Mouse (Mus musculus): ENCODE data around the gene Rpl35a. TPM values are rescaled to one million over a fixed set of nuclear protein-coding genes. Genes with fewer than 3 reads are reported as not detected.

The Rpl35a gene
- polyA plus RNA-seq, 1 experiment from 2014 or later = 1,206 TPM

- DNase-seq (ENCODE audit: low spot score) (no peak), ATAC-seq (replicated peaks; ENCODE audit: low FRiP score, low TSS enrichment, low read depth) (no peak)
- H3K36me3 ChIP-seq (ENCODE audit: control insufficient read depth, insufficient read depth, low read length) = peaks cover 5% of the 10 kb centered on the region; the same call in 1 of the 2 replicates
- H3K4me1 ChIP-seq (replicated peaks; ENCODE audit: control insufficient read depth, insufficient read depth, low read length) = no peaks in the 10 kb centered on the region
- H3K27ac ChIP-seq (ENCODE audit: low read depth) = no peak overlapping the region
- H3K9me3 ChIP-seq (ENCODE audit: control insufficient read depth, low read length) = no peaks in the 10 kb centered on the region
- no peak overlapping the region for H3K4me2 ChIP-seq (ENCODE audit: low read length)
- H3K4me3 ChIP-seq (ENCODE audit: low read depth, low read length) = no peak overlapping the region
- no peaks in the 10 kb centered on the region for H3K27me3 ChIP-seq (replicated peaks; ENCODE audit: control insufficient read depth, insufficient read depth, low read length)
- no peak overlapping the region for H3K9ac ChIP-seq (ENCODE audit: low read length)
These were observed 14.7 kb downstream of the Rpl35a start for GRCm38 (mm10) chr16:33070928-33071327.

- Histone ChIP-seq H3K27me3 (replicated peaks; ENCODE audit: control insufficient read depth, insufficient read depth, low read length) (no peaks in the 10 kb centered on the region), H3K36me3 (ENCODE audit: control insufficient read depth, insufficient read depth, low read length) (peaks cover 5% of the 10 kb centered on the region; the same call in 1 of the 2 replicates), H3K4me1 (replicated peaks; ENCODE audit: control insufficient read depth, insufficient read depth, low read length) (no peaks in the 10 kb centered on the region), H3K9ac (ENCODE audit: low read length) (no peak overlapping the region), H3K27ac (ENCODE audit: low read depth) (no peak overlapping the region), H3K9me3 (ENCODE audit: control insufficient read depth, low read length) (no peaks in the 10 kb centered on the region), H3K4me3 (ENCODE audit: low read depth, low read length) (no peak overlapping the region), H3K4me2 (ENCODE audit: low read length) (no peak overlapping the region)
- no peak for DNase-seq (ENCODE audit: low spot score)
- no peak for ATAC-seq (replicated peaks; ENCODE audit: low FRiP score, low TSS enrichment, low read depth)
- WGBS = 82% methylated on average over 6 of the region's 6 CpGs
These were observed 16.8 kb downstream of the Rpl35a start for GRCm38 (mm10) chr16:33072871-33073557.

GRCm38 (mm10) chr16:33074967-33075366 is 18.7 kb downstream of the Rpl35a start:
- 82% methylated on average over 5 of the region's 5 CpGs for WGBS
- Histone ChIP-seq H3K36me3 (ENCODE audit: control insufficient read depth, insufficient read depth, low read length) (peaks cover under 1% of the 10 kb centered on the region; the same call in 1 of the 2 replicates), H3K27me3 (replicated peaks; ENCODE audit: control insufficient read depth, insufficient read depth, low read length) (no peaks in the 10 kb centered on the region), H3K9me3 (ENCODE audit: control insufficient read depth, low read length) (no peaks in the 10 kb centered on the region), H3K4me2 (ENCODE audit: low read length) (no peak overlapping the region), H3K4me3 (ENCODE audit: low read depth, low read length) (no peak overlapping the region), H3K27ac (ENCODE audit: low read depth) (no peak overlapping the region), H3K4me1 (replicated peaks; ENCODE audit: control insufficient read depth, insufficient read depth, low read length) (no peaks in the 10 kb centered on the region), H3K9ac (ENCODE audit: low read length) (no peak overlapping the region)
- ATAC-seq (replicated peaks; ENCODE audit: low FRiP score, low TSS enrichment, low read depth) = no peak
- DNase-seq (ENCODE audit: low spot score) = no peak

- Histone ChIP-seq H3K27ac (ENCODE audit: low read depth) (no peak overlapping the region), H3K27me3 (replicated peaks; ENCODE audit: control insufficient read depth, insufficient read depth, low read length) (no peaks in the 10 kb centered on the region), H3K4me1 (replicated peaks; ENCODE audit: control insufficient read depth, insufficient read depth, low read length) (no peaks in the 10 kb centered on the region), H3K9me3 (ENCODE audit: control insufficient read depth, low read length) (no peaks in the 10 kb centered on the region), H3K4me2 (ENCODE audit: low read length) (no peak overlapping the region), H3K36me3 (ENCODE audit: control insufficient read depth, insufficient read depth, low read length) (0 out of 2 replicates have a peak, but pooled peaks cover under 1% of the 10 kb centered on the region), H3K4me3 (ENCODE audit: low read depth, low read length) (no peak overlapping the region), H3K9ac (ENCODE audit: low read length) (no peak overlapping the region)
- WGBS = 55% methylated on average over 6 of the region's 6 CpGs
- ATAC-seq (replicated peaks; ENCODE audit: low FRiP score, low TSS enrichment, low read depth) (no peak), DNase-seq (ENCODE audit: low spot score) (no peak)
These were observed 19.8 kb downstream of the Rpl35a start for GRCm38 (mm10) chr16:33076078-33076477.

- H3K27me3 ChIP-seq (replicated peaks; ENCODE audit: control insufficient read depth, insufficient read depth, low read length) = no peaks in the 10 kb centered on the region
- WGBS = 91% methylated on average over 5 of the region's 5 CpGs
- no peak for DNase-seq (ENCODE audit: low spot score)
- H3K4me2 ChIP-seq (ENCODE audit: low read length) = no peak overlapping the region
- no peak overlapping the region for H3K4me3 ChIP-seq (ENCODE audit: low read depth, low read length)
- H3K4me1 ChIP-seq (replicated peaks; ENCODE audit: control insufficient read depth, insufficient read depth, low read length) = no peaks in the 10 kb centered on the region
- H3K9ac ChIP-seq (ENCODE audit: low read length) = no peak overlapping the region
- no peak for ATAC-seq (replicated peaks; ENCODE audit: low FRiP score, low TSS enrichment, low read depth)
- H3K36me3 ChIP-seq (ENCODE audit: control insufficient read depth, insufficient read depth, low read length) = 0 out of 2 replicates have a peak, but pooled peaks cover 5% of the 10 kb centered on the region
- no peak overlapping the region for H3K27ac ChIP-seq (ENCODE audit: low read depth)
- H3K9me3 ChIP-seq (ENCODE audit: control insufficient read depth, low read length) = no peaks in the 10 kb centered on the region
These were observed 20.9 kb downstream of the Rpl35a start for GRCm38 (mm10) chr16:33077069-33077627.

GRCm38 (mm10) chr16:33080063-33080462 is 23.8 kb downstream of the Rpl35a start:
- no peak for ATAC-seq (replicated peaks; ENCODE audit: low FRiP score, low TSS enrichment, low read depth)
- no peak for DNase-seq (ENCODE audit: low spot score)
- Histone ChIP-seq H3K9ac (ENCODE audit: low read length) (no peak overlapping the region), H3K27ac (ENCODE audit: low read depth) (no peak overlapping the region), H3K9me3 (ENCODE audit: control insufficient read depth, low read length) (no peaks in the 10 kb centered on the region), H3K27me3 (replicated peaks; ENCODE audit: control insufficient read depth, insufficient read depth, low read length) (no peaks in the 10 kb centered on the region), H3K4me2 (ENCODE audit: low read length) (no peak overlapping the region), H3K4me1 (replicated peaks; ENCODE audit: control insufficient read depth, insufficient read depth, low read length) (no peaks in the 10 kb centered on the region), H3K36me3 (ENCODE audit: control insufficient read depth, insufficient read depth, low read length) (0 out of 2 replicates have a peak, but pooled peaks cover 8% of the 10 kb centered on the region), H3K4me3 (ENCODE audit: low read depth, low read length) (no peak overlapping the region)
- 90% methylated on average over 7 of the region's 7 CpGs for WGBS

GRCm38 (mm10) chr16:33082951-33083350 is 26.7 kb downstream of the Rpl35a start:
- no peak overlapping the region for H3K4me3 ChIP-seq (ENCODE audit: low read depth, low read length)
- no peak overlapping the region for H3K27ac ChIP-seq (ENCODE audit: low read depth)
- no peak overlapping the region for H3K9ac ChIP-seq (ENCODE audit: low read length)
- H3K27me3 ChIP-seq (replicated peaks; ENCODE audit: control insufficient read depth, insufficient read depth, low read length) = no peaks in the 10 kb centered on the region
- 0 out of 2 replicates have a peak, but pooled peaks cover 8% of the 10 kb centered on the region for H3K36me3 ChIP-seq (ENCODE audit: control insufficient read depth, insufficient read depth, low read length)
- WGBS = 87% methylated on average over 6 of the region's 6 CpGs
- no peaks in the 10 kb centered on the region for H3K9me3 ChIP-seq (ENCODE audit: control insufficient read depth, low read length)
- DNase-seq (ENCODE audit: low spot score) (no peak), ATAC-seq (replicated peaks; ENCODE audit: low FRiP score, low TSS enrichment, low read depth) (no peak)
- no peak overlapping the region for H3K4me2 ChIP-seq (ENCODE audit: low read length)
- H3K4me1 ChIP-seq (replicated peaks; ENCODE audit: control insufficient read depth, insufficient read depth, low read length) = no peaks in the 10 kb centered on the region

- Histone ChIP-seq H3K27ac (ENCODE audit: low read depth) (no peak overlapping the region), H3K4me3 (ENCODE audit: low read depth, low read length) (no peak overlapping the region), H3K9me3 (ENCODE audit: control insufficient read depth, low read length) (no peaks in the 10 kb centered on the region), H3K9ac (ENCODE audit: low read length) (no peak overlapping the region), H3K4me1 (replicated peaks; ENCODE audit: control insufficient read depth, insufficient read depth, low read length) (no peaks in the 10 kb centered on the region), H3K27me3 (replicated peaks; ENCODE audit: control insufficient read depth, insufficient read depth, low read length) (no peaks in the 10 kb centered on the region), H3K4me2 (ENCODE audit: low read length) (no peak overlapping the region), H3K36me3 (ENCODE audit: control insufficient read depth, insufficient read depth, low read length) (0 out of 2 replicates have a peak, but pooled peaks cover 8% of the 10 kb centered on the region)
- ATAC-seq (replicated peaks; ENCODE audit: low FRiP score, low TSS enrichment, low read depth) (no peak), DNase-seq (ENCODE audit: low spot score) (no peak)
- 86% methylated on average over 2 of the region's 2 CpGs for WGBS
These were observed 27.7 kb downstream of the Rpl35a start for GRCm38 (mm10) chr16:33083996-33084395.

GRCm38 (mm10) chr16:33085666-33086065 is 29.4 kb downstream of the Rpl35a start:
- Histone ChIP-seq H3K9me3 (ENCODE audit: control insufficient read depth, low read length) (no peaks in the 10 kb centered on the region), H3K4me3 (ENCODE audit: low read depth, low read length) (no peak overlapping the region), H3K36me3 (ENCODE audit: control insufficient read depth, insufficient read depth, low read length) (0 out of 2 replicates have a peak, but pooled peaks cover 13% of the 10 kb centered on the region), H3K27ac (ENCODE audit: low read depth) (no peak overlapping the region), H3K9ac (ENCODE audit: low read length) (no peak overlapping the region), H3K4me2 (ENCODE audit: low read length) (no peak overlapping the region), H3K4me1 (replicated peaks; ENCODE audit: control insufficient read depth, insufficient read depth, low read length) (no peaks in the 10 kb centered on the region), H3K27me3 (replicated peaks; ENCODE audit: control insufficient read depth, insufficient read depth, low read length) (no peaks in the 10 kb centered on the region)
- WGBS = 70% methylated on average over 8 of the region's 8 CpGs
- DNase-seq (ENCODE audit: low spot score) (no peak), ATAC-seq (replicated peaks; ENCODE audit: low FRiP score, low TSS enrichment, low read depth) (no peak)
